Mouse (Mus musculus) heart, postnatal 4 days (tissue): Measurements from ENCODE around the gene Slc41a1. TPM values are rescaled to one million over a fixed set of nuclear protein-coding genes. Genes with fewer than 3 reads are reported as not detected.

ENCODE experiments used
- DNase-seq: peaks from one replicate; pipeline ENCODE4 v3.0.0; 2021
- total RNA-seq, 2 experiments: library from RNA; stranded (reverse); gene quantifications; 2 replicates each; pipeline ENCODE4 v1.2.3; 2021

Slc41a1 gene
- total RNA-seq, 2 experiments from 2014 or later = 23.3 to 26.3 TPM

GRCm38 (mm10) chr1:131827787-131828258 is 530 bp downstream of the Slc41a1 start:
- peak; percentile 97 for DNase-seq

GRCm38 (mm10) chr1:131828297-131829126 is 1.2 kb downstream of the Slc41a1 start:
- no peak for DNase-seq

- DNase-seq = no peak
These were observed 2.0 kb downstream of the Slc41a1 start for GRCm38 (mm10) chr1:131829279-131829678.

GRCm38 (mm10) chr1:131830561-131830960 is 3.3 kb downstream of the Slc41a1 start:
- no peak for DNase-seq

- DNase-seq = no peak
These were observed 3.8 kb downstream of the Slc41a1 start for GRCm38 (mm10) chr1:131830971-131831641.

- DNase-seq = no peak
These were observed 9.7 kb downstream of the Slc41a1 start for GRCm38 (mm10) chr1:131837035-131837434.

GRCm38 (mm10) chr1:131838542-131838941 is 11.2 kb downstream of the Slc41a1 start:
- DNase-seq = no peak

- DNase-seq = no peak
These were observed 12.0 kb downstream of the Slc41a1 start for GRCm38 (mm10) chr1:131839279-131839678.

- no peak for DNase-seq
These were observed 14.9 kb downstream of the Slc41a1 start for GRCm38 (mm10) chr1:131842221-131842620.

GRCm38 (mm10) chr1:131843758-131844157 is 16.5 kb downstream of the Slc41a1 start:
- no peak for DNase-seq

GRCm38 (mm10) chr1:131844883-131845282 is 17.6 kb downstream of the Slc41a1 start:
- no peak for DNase-seq

GRCm38 (mm10) chr1:131846255-131846654 is 19.0 kb downstream of the Slc41a1 start:
- DNase-seq = peak; percentile 79

GRCm38 (mm10) chr1:131861811-131862210 is 34.5 kb downstream of the Slc41a1 start:
- no peak for DNase-seq

- DNase-seq = no peak
These were observed 38.3 kb downstream of the Slc41a1 start for GRCm38 (mm10) chr1:131865596-131865995.

- DNase-seq = no peak
These were observed 39.2 kb downstream of the Slc41a1 start for GRCm38 (mm10) chr1:131866304-131866999.

GRCm38 (mm10) chr1:131867093-131867945 is 40.0 kb downstream of the Slc41a1 start, which contains the start of gene Rab29:
Gene Rab29 (plus strand): TSS chr1:131867224.
- peak; percentile 94 for DNase-seq

- DNase-seq = no peak
These were observed 40.6 kb downstream of the Slc41a1 start for GRCm38 (mm10) chr1:131867946-131868290.

GRCm38 (mm10) chr1:131869561-131869960 is 42.3 kb downstream of the Slc41a1 start:
- DNase-seq = no peak

- DNase-seq = no peak
These were observed 45.6 kb downstream of the Slc41a1 start for GRCm38 (mm10) chr1:131872856-131873255.

- DNase-seq = no peak
These were observed 52.5 kb downstream of the Slc41a1 start for GRCm38 (mm10) chr1:131879816-131880215.

- DNase-seq = peak; percentile 14
These were observed 55.5 kb downstream of the Slc41a1 start for GRCm38 (mm10) chr1:131882787-131883186.

- no peak for DNase-seq
These were observed 58.9 kb downstream of the Slc41a1 start for GRCm38 (mm10) chr1:131886173-131886572.
